Mouse (Mus musculus): ENCODE results near the gene Dcun1d2. TPM values are rescaled to one million over a fixed set of nuclear protein-coding genes. Genes with fewer than 3 reads are reported as not detected.

Dcun1d2 gene
- polyA plus RNA-seq, 1 experiment: 8.7 TPM

- no peak overlapping the region for H3K27ac ChIP-seq (ENCODE audit: insufficient read depth, low read depth, low read length)
- H3K4me3 ChIP-seq (ENCODE audit: low read depth, low read length): no peak overlapping the region
- no peaks in the 10 kb centered on the region for H3K27me3 ChIP-seq (ENCODE audit: control insufficient read depth, insufficient read depth, low read length)
- TF ChIP-seq POLR2A (IDR thresholded peaks at IDR 0.05; ENCODE audit: low read depth, low read length) (no peak), CTCF (IDR thresholded peaks at IDR 0.05; ENCODE audit: extremely low read depth, insufficient read length, insufficient replicate concordance, low read depth, low read length) (no peak)
- 83% methylated on average over 9 of the region's 9 CpGs for WGBS
- no peaks in the 10 kb centered on the region for H3K36me3 ChIP-seq (ENCODE audit: control insufficient read depth, insufficient read depth, low read length)
- 0 out of 2 replicates have a peak, but pooled peaks cover 2% of the 10 kb centered on the region for H3K4me1 ChIP-seq (ENCODE audit: control insufficient read depth, insufficient read depth, insufficient read length, low read length)
Observed at GRCm38 (mm10) chr8:13240055-13240454, 47.9 kb downstream of the Dcun1d2 start.

GRCm38 (mm10) chr8:13234803-13235202 is 53.1 kb downstream of the Dcun1d2 start:
- Histone ChIP-seq H3K4me1 (ENCODE audit: control insufficient read depth, insufficient read depth, insufficient read length, low read length) (no peaks in the 10 kb centered on the region), H3K27ac (ENCODE audit: insufficient read depth, low read depth, low read length) (no peak overlapping the region), H3K36me3 (ENCODE audit: control insufficient read depth, insufficient read depth, low read length) (no peaks in the 10 kb centered on the region), H3K27me3 (ENCODE audit: control insufficient read depth, insufficient read depth, low read length) (no peaks in the 10 kb centered on the region), H3K4me3 (ENCODE audit: low read depth, low read length) (no peak overlapping the region)
- no peak for TF ChIP-seq POLR2A (IDR thresholded peaks at IDR 0.05; ENCODE audit: low read depth, low read length)
- 87% methylated on average over 13 of the region's 13 CpGs for WGBS

- 88% methylated on average over 4 of the region's 4 CpGs for WGBS
- TF ChIP-seq POLR2A (IDR thresholded peaks at IDR 0.05; ENCODE audit: low read depth, low read length) (no peak), CTCF (IDR thresholded peaks at IDR 0.05; ENCODE audit: extremely low read depth, insufficient read length, insufficient replicate concordance, low read depth, low read length) (no peak)
- H3K27ac ChIP-seq (ENCODE audit: insufficient read depth, low read depth, low read length): no peak overlapping the region
Observed at GRCm38 (mm10) chr8:13230471-13230870, 57.5 kb downstream of the Dcun1d2 start.

GRCm38 (mm10) chr8:13229802-13230201 is 58.1 kb downstream of the Dcun1d2 start:
- no peaks in the 10 kb centered on the region for H3K27me3 ChIP-seq (ENCODE audit: control insufficient read depth, insufficient read depth, low read length)
- 72% methylated on average over 12 of the region's 12 CpGs for WGBS

More at GRCm38 (mm10) chr8:13230471-13230870, 57.5 kb downstream of the Dcun1d2 start:
- Histone ChIP-seq H3K4me3 (ENCODE audit: low read depth, low read length) (no peak overlapping the region), H3K36me3 (ENCODE audit: control insufficient read depth, insufficient read depth, low read length) (no peaks in the 10 kb centered on the region), H3K4me1 (ENCODE audit: control insufficient read depth, insufficient read depth, insufficient read length, low read length) (no peaks in the 10 kb centered on the region), H3K27me3 (ENCODE audit: control insufficient read depth, insufficient read depth, low read length) (no peaks in the 10 kb centered on the region)

GRCm38 (mm10) chr8:13228923-13229610 is 58.9 kb downstream of the Dcun1d2 start:
- no peak for TF ChIP-seq POLR2A (IDR thresholded peaks at IDR 0.05; ENCODE audit: low read depth, low read length)
- TF ChIP-seq CTCF (IDR thresholded peaks at IDR 0.05; ENCODE audit: extremely low read depth, insufficient read length, insufficient replicate concordance, low read depth, low read length): no peak
- 63% methylated on average over 9 of the region's 9 CpGs for WGBS
- Histone ChIP-seq H3K27ac (ENCODE audit: insufficient read depth, low read depth, low read length) (no peak overlapping the region), H3K36me3 (ENCODE audit: control insufficient read depth, insufficient read depth, low read length) (no peaks in the 10 kb centered on the region), H3K4me1 (ENCODE audit: control insufficient read depth, insufficient read depth, insufficient read length, low read length) (no peaks in the 10 kb centered on the region), H3K27me3 (ENCODE audit: control insufficient read depth, insufficient read depth, low read length) (no peaks in the 10 kb centered on the region), H3K4me3 (ENCODE audit: low read depth, low read length) (no peak overlapping the region)

More at GRCm38 (mm10) chr8:13229802-13230201, 58.1 kb downstream of the Dcun1d2 start:
- Histone ChIP-seq H3K4me1 (ENCODE audit: control insufficient read depth, insufficient read depth, insufficient read length, low read length) (no peaks in the 10 kb centered on the region), H3K36me3 (ENCODE audit: control insufficient read depth, insufficient read depth, low read length) (no peaks in the 10 kb centered on the region), H3K27ac (ENCODE audit: insufficient read depth, low read depth, low read length) (no peak overlapping the region), H3K4me3 (ENCODE audit: low read depth, low read length) (no peak overlapping the region)
- TF ChIP-seq CTCF (IDR thresholded peaks at IDR 0.05; ENCODE audit: extremely low read depth, insufficient read length, insufficient replicate concordance, low read depth, low read length) (no peak), POLR2A (IDR thresholded peaks at IDR 0.05; ENCODE audit: low read depth, low read length) (no peak)

- WGBS: 30% methylated on average over 3 of the region's 3 CpGs
- no peak for TF ChIP-seq CTCF (IDR thresholded peaks at IDR 0.05; ENCODE audit: extremely low read depth, insufficient read length, insufficient replicate concordance, low read depth, low read length)
- no peak for TF ChIP-seq POLR2A (IDR thresholded peaks at IDR 0.05; ENCODE audit: low read depth, low read length)
- no peaks in the 10 kb centered on the region for H3K4me1 ChIP-seq (ENCODE audit: control insufficient read depth, insufficient read depth, insufficient read length, low read length)
- H3K36me3 ChIP-seq (ENCODE audit: control insufficient read depth, insufficient read depth, low read length): no peaks in the 10 kb centered on the region
- H3K4me3 ChIP-seq (ENCODE audit: low read depth, low read length): no peak overlapping the region
- H3K27me3 ChIP-seq (ENCODE audit: control insufficient read depth, insufficient read depth, low read length): no peaks in the 10 kb centered on the region
- H3K27ac ChIP-seq (ENCODE audit: insufficient read depth, low read depth, low read length): no peak overlapping the region
Observed at GRCm38 (mm10) chr8:13227184-13227583, 60.7 kb downstream of the Dcun1d2 start.

GRCm38 (mm10) chr8:13226288-13226687 is 61.6 kb downstream of the Dcun1d2 start:
- Histone ChIP-seq H3K27ac (ENCODE audit: insufficient read depth, low read depth, low read length) (no peak overlapping the region), H3K27me3 (ENCODE audit: control insufficient read depth, insufficient read depth, low read length) (no peaks in the 10 kb centered on the region), H3K4me3 (ENCODE audit: low read depth, low read length) (no peak overlapping the region), H3K36me3 (ENCODE audit: control insufficient read depth, insufficient read depth, low read length) (no peaks in the 10 kb centered on the region), H3K4me1 (ENCODE audit: control insufficient read depth, insufficient read depth, insufficient read length, low read length) (no peaks in the 10 kb centered on the region)
- TF ChIP-seq POLR2A (IDR thresholded peaks at IDR 0.05; ENCODE audit: low read depth, low read length): no peak
- no peak for TF ChIP-seq CTCF (IDR thresholded peaks at IDR 0.05; ENCODE audit: extremely low read depth, insufficient read length, insufficient replicate concordance, low read depth, low read length)
- 71% methylated on average over 6 of the region's 6 CpGs for WGBS
